Mouse (Mus musculus) forebrain, postnatal 0 days (tissue): Measurements from ENCODE around the gene Dram1. TPM values are rescaled to one million over a fixed set of nuclear protein-coding genes. Genes with fewer than 3 reads are reported as not detected.
A peak's percentile ranks its signal among the peaks of the same experiment; 100 is the strongest.

Experiments
- ATAC-seq: fragments of 200-750 bp; cut with Nextera tagmentation; 2 replicates; pipeline ENCODE4 v1.8.0; 2017; ENCODE audit warnings: mild to moderate bottlenecking, moderate library complexity
- DNase-seq: peaks from one replicate; pipeline ENCODE4 v3.0.0-alpha.2; 2015
- H3K27ac ChIP-seq: fragments of 300-500 bp; sonication (generic); 2 replicates; pipeline ENCODE4 v1.5.1; 2014; ENCODE audit warnings: low read depth, mild to moderate bottlenecking, antibody characterized with exemption, low read length, moderate library complexity, mixed read lengths
- H3K27me3 ChIP-seq: fragments of 300-500 bp; sonication (generic); 2 replicates; pipeline ENCODE4 v1.6.1; 2014; ENCODE audit warnings: mild to moderate bottlenecking, low read length, mixed read lengths; ENCODE audit not compliant: insufficient read depth
- H3K36me3 ChIP-seq: fragments of 300-500 bp; sonication (generic); 2 replicates; pipeline ENCODE4 v1.6.1; 2014; ENCODE audit warnings: mild to moderate bottlenecking, moderate library complexity; ENCODE audit not compliant: insufficient read depth
- H3K4me1 ChIP-seq: fragments of 300-500 bp; sonication (generic); 2 replicates; pipeline ENCODE4 v1.6.1; 2014; ENCODE audit warnings: antibody characterized with exemption; ENCODE audit not compliant: insufficient read depth
- H3K4me2 ChIP-seq: fragments of 300-500 bp; sonication (generic); 2 replicates; pipeline ENCODE4 v1.6.1; 2014; ENCODE audit warnings: low read depth, mild to moderate bottlenecking, moderate library complexity
- H3K4me3 ChIP-seq: fragments of 300-500 bp; sonication (generic); 2 replicates; pipeline ENCODE4 v1.5.1; 2014; ENCODE audit warnings: low read depth, low read length, mixed read lengths
- H3K9ac ChIP-seq: fragments of 300-500 bp; sonication (generic); 2 replicates; pipeline ENCODE4 v1.6.1; 2014; ENCODE audit warnings: mild to moderate bottlenecking
- H3K9me3 ChIP-seq: fragments of 300-500 bp; sonication (generic); 2 replicates; pipeline ENCODE4 v1.6.1; 2016; ENCODE audit warnings: low read length
- CTCF ChIP-seq: sonication (generic); IDR thresholded peaks from 2 replicates; pipeline ENCODE4 v1.5.1; 2016; ENCODE audit warnings: antibody characterized with exemption, control low read depth, low read depth
- WGBS: fragments of 180-500 bp; shearing (Covaris S2); extraction: QIAGEN DNeasy Blood & Tissue Kit; methylation state at CpG from one replicate; pipeline ENCODE4 v1.1.7; 2014; 5-methylcytosine and 5-hydroxymethylcytosine counted together
- polyA plus RNA-seq: library from polyadenylated mRNA; unstranded; fragments of >200 nt; fragmentation: Nextera tagmentation; extraction: Ambion mirVana; gene quantifications from 2 replicates; pipeline ENCODE4 v1.2.1, GENCODE M21; 2015
- total RNA-seq: library from RNA; depleted of rRNA; stranded (reverse); fragments of >200 nt; gene quantifications from 2 replicates; pipeline ENCODE4 v1.2.3, GENCODE M21; 2014

Dram1 gene
- total and polyA plus RNA-seq, 2 experiments from 2014 or later, result 0.62 to 0.92 TPM

- Histone ChIP-seq H3K9ac (no peak overlapping the region), H3K36me3 (0 out of 2 replicates have a peak, but pooled peaks cover 2% of the 10 kb centered on the region), H3K4me3 (no peak overlapping the region), H3K4me1 (no peaks in the 10 kb centered on the region), H3K27me3 (no peaks in the 10 kb centered on the region), H3K9me3 (no peaks in the 10 kb centered on the region), H3K27ac (no peak overlapping the region), H3K4me2 (no peak overlapping the region)
- WGBS, result 92% methylated on average over 5 of the region's 5 CpGs
- ATAC-seq (no peak), DNase-seq (no peak)
- no peak for TF ChIP-seq CTCF
Measured at GRCm38 (mm10) chr10:88399271-88399670, 20.4 kb upstream of the Dram1 start.

- H3K27ac ChIP-seq, result no peak overlapping the region
- ATAC-seq, result no peak
- H3K4me2 ChIP-seq, result no peak overlapping the region
- no peak for TF ChIP-seq CTCF
- no peaks in the 10 kb centered on the region for H3K27me3 ChIP-seq
- WGBS, result 91% methylated on average over 6 of the region's 6 CpGs
- H3K4me3 ChIP-seq, result no peak overlapping the region
- H3K36me3 ChIP-seq, result 0 out of 2 replicates have a peak, but pooled peaks cover 2% of the 10 kb centered on the region
- no peaks in the 10 kb centered on the region for H3K4me1 ChIP-seq
- H3K9me3 ChIP-seq, result no peaks in the 10 kb centered on the region
- no peak overlapping the region for H3K9ac ChIP-seq
- no peak for DNase-seq
Measured at GRCm38 (mm10) chr10:88398668-88399243, 19.9 kb upstream of the Dram1 start.

- Histone ChIP-seq H3K4me2 (no peak overlapping the region), H3K36me3 (no peaks in the 10 kb centered on the region), H3K9ac (no peak overlapping the region), H3K9me3 (no peaks in the 10 kb centered on the region), H3K4me1 (no peaks in the 10 kb centered on the region), H3K4me3 (no peak overlapping the region), H3K27ac (no peak overlapping the region), H3K27me3 (no peaks in the 10 kb centered on the region)
- peak; percentile 60 for ATAC-seq
- WGBS, result 80% methylated on average over 9 of the region's 9 CpGs
- DNase-seq, result peak; percentile 14
- TF ChIP-seq CTCF, result no peak
Measured at GRCm38 (mm10) chr10:88392181-88392847, 13.4 kb upstream of the Dram1 start.

GRCm38 (mm10) chr10:88391495-88391894 is 12.6 kb upstream of the Dram1 start:
- DNase-seq, result no peak
- Histone ChIP-seq H3K4me1 (no peaks in the 10 kb centered on the region), H3K9me3 (no peaks in the 10 kb centered on the region), H3K4me2 (no peak overlapping the region), H3K36me3 (no peaks in the 10 kb centered on the region), H3K27me3 (no peaks in the 10 kb centered on the region), H3K4me3 (no peak overlapping the region), H3K27ac (no peak overlapping the region), H3K9ac (no peak overlapping the region)
- 85% methylated on average over 9 of the region's 9 CpGs for WGBS
- ATAC-seq, result no peak
- no peak for TF ChIP-seq CTCF

GRCm38 (mm10) chr10:88390096-88390790 is 11.4 kb upstream of the Dram1 start:
- no peaks in the 10 kb centered on the region for H3K27me3 ChIP-seq
- WGBS, result 71% methylated on average over 10 of the region's 10 CpGs
- no peaks in the 10 kb centered on the region for H3K9me3 ChIP-seq
- TF ChIP-seq CTCF, result no peak
- ATAC-seq (no peak), DNase-seq (no peak)
- H3K4me2 ChIP-seq, result no peak overlapping the region
- no peak overlapping the region for H3K27ac ChIP-seq
- H3K4me1 ChIP-seq, result no peaks in the 10 kb centered on the region
- H3K36me3 ChIP-seq, result no peaks in the 10 kb centered on the region
- H3K9ac ChIP-seq, result no peak overlapping the region
- H3K4me3 ChIP-seq, result no peak overlapping the region

GRCm38 (mm10) chr10:88389576-88389975 is 10.7 kb upstream of the Dram1 start:
- H3K9me3 ChIP-seq, result no peaks in the 10 kb centered on the region
- H3K9ac ChIP-seq, result no peak overlapping the region
- ATAC-seq (no peak), DNase-seq (no peak)
- H3K4me1 ChIP-seq, result no peaks in the 10 kb centered on the region
- no peak for TF ChIP-seq CTCF
- no peaks in the 10 kb centered on the region for H3K27me3 ChIP-seq
- H3K4me2 ChIP-seq, result no peak overlapping the region
- no peaks in the 10 kb centered on the region for H3K36me3 ChIP-seq
- no peak overlapping the region for H3K27ac ChIP-seq
- WGBS, result 66% methylated on average over 4 of the region's 4 CpGs
- no peak overlapping the region for H3K4me3 ChIP-seq

- ATAC-seq (no peak), DNase-seq (no peak)
- H3K9ac ChIP-seq, result no peak overlapping the region
- no peak for TF ChIP-seq CTCF
- WGBS, result 71% methylated on average over 6 of the region's 6 CpGs
- H3K4me2 ChIP-seq, result no peak overlapping the region
- H3K4me3 ChIP-seq, result no peak overlapping the region
- no peaks in the 10 kb centered on the region for H3K36me3 ChIP-seq
- H3K9me3 ChIP-seq, result no peaks in the 10 kb centered on the region
- no peaks in the 10 kb centered on the region for H3K4me1 ChIP-seq
- no peaks in the 10 kb centered on the region for H3K27me3 ChIP-seq
- no peak overlapping the region for H3K27ac ChIP-seq
Measured at GRCm38 (mm10) chr10:88386251-88386650, 7.4 kb upstream of the Dram1 start.
